Mouse (Mus musculus) heart, adult 10 weeks (tissue): ENCODE measurements around the gene Ltbp4. TPM values are rescaled to one million over a fixed set of nuclear protein-coding genes. Genes with fewer than 3 reads are reported as not detected.

Experiments
- polyA plus RNA-seq: library from polyadenylated mRNA; stranded (reverse); fragments of 350-450 nt; fragmentation: Illumina TruSeq; extraction: RNeasy Lipid Tissue Mini Kit (QIAGEN cat#74804); gene quantifications from one replicate; pipeline ENCODE4 v1.2.3, GENCODE M21; 2014; ENCODE audit warnings: low read depth, low replicate concordance

Gene Ltbp4
- 237 TPM for polyA plus RNA-seq

DNA sequence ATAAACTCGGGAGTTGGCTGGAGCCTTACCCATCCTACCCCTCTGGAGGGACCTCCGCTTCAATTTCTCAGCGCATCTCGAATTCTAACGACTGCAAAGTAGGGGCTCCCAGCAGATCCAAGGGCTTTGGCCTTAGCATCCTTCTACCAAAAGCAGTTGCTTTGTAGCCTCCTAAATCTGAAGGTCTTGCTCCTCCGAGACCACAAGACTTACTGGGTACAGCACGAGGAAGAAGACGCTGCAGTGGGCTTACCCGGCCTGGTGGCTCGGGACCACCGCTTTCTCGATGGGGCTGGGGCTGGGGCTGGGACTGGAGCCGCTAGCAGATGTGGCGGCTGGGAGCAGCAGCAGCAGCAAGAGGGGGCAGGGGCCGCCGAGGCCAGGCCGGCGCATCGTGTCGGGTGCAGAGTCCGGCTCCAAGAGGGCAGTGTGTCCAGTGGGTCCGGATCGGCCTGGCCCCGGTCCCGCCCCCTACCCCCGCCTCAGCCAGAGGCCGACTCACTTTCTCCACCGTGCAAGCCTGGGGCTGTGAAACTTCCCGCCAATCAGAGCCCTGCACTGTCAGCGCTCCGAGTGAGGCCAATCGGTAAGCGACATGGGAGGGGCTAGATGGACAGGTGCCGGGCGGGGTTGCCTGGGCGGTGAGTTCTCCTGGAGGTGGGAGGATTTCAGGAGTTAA, at the start of gene Ltbp4:
TSS of gene Ltbp4 (minus strand) at position 518 of the 679 bp plus-strand sequence.

DNA sequence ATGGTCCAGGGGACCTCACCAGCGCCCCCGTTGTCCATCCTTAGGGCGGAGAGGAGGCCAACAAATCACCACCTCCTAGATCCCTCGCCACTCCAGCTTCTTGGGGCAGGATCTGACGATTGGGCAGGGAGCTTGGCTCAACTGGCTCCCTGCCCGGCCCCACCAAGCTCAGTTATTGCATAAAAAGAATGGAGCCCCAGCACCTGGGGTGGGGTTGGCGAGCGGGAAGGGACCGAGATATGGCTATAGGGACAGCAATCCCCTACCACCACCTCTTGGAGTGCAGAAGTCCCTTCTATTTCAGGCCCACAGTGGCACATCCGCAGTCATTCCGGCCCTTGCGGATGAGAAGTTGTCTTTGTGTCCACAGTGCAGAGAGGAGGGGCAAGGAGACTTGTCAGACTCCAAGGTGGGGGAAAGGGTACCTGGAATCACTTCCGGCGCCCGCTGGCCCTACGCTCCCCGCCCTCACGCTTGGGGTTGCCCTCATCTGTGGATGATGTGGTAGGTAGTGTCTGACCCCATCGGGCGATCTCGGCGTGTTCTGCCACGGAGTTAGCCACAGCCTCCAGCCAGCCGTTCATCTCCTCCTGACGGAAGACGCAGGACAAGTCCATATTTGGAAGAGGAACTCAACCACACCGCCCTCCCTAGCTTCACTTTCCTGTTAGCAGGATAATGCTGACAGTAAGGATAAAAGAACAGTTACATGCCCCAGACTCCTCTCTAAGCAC, 19.5 kb upstream of the Ltbp4 start, which contains the start of gene Gm20479:
TSS of gene Gm20479 (minus strand) at position 559 of the 734 bp plus-strand sequence.

DNA sequence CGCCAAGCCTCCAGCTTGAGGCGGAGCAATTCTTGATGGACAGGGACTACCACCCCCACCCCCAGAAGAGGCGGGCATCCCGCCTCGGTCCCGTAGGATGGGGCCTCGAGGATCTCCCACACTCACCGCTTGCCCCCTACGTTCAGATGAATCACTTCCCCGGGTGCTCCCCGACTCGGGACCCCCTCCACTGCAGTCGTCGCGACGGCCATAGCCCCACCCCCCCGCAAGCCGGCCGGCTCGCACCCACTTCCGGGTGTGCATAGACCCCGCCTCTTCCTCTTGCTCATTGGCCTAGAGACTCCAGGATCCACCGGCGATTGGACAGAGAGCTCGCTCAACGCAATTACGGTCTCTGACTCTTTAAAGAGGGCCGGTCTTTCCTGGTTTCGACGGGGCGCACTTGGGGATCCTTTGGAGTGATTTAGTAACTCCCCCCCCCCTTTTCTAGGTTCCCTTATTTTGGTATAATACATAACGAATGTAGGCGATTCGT, 18.3 kb upstream of the Ltbp4 start, which contains the start of gene Shkbp1:
TSS of gene Shkbp1 (minus strand) at position 275 of the 496 bp plus-strand sequence.

DNA sequence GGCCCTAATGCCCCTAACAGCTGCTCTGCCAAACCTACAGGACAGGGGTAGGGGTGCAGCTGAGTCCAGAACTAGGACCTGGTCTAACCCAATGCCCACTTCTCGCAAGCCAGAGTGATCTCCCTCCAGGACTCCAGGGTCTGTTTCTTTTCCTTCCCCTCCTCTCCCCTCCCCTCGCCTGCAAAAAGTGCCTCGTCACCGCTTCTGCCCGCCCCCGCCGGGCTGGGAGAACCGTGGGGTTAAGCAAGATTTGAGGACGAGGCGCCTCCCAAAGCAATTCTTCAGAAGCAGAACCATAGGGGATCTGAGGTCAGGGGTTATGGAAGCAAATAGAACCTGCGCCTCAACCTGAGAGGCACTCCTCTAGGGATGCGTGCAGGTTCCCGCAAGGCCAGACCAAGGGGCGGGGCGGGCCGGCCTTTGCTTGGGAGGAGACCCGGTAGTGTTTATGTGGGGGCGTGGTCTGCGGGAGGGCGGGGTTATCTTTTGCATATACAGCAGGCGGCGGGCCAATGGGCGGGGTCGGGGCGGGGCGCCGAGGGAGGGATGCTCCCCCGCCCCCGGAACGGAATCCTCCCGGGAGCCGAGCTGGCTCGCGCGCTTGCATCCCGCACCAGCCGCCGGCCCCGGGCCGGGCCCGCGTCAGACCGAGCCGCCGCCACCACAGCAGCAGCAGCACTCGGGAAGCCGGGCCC, 79.1 kb downstream of the Ltbp4 start, which contains the start of gene Numbl:
TSS of gene Numbl (plus strand) at position 229 of the 695 bp plus-strand sequence.

Other genes starting within 250 kb of the Ltbp4 start
- 1.7 TPM for gene Cyp2f2, start 217.8 kb downstream of the Ltbp4 start, polyA plus RNA-seq
- not detected for gene Cyp2t4, start 184.0 kb downstream of the Ltbp4 start, polyA plus RNA-seq
- 44.6 TPM for gene Egln2, start 170.9 kb downstream of the Ltbp4 start, polyA plus RNA-seq
- gene Rab4b, start 158.8 kb downstream of the Ltbp4 start, polyA plus RNA-seq = 17.7 TPM
- gene Gm21983, start 156.6 kb downstream of the Ltbp4 start, polyA plus RNA-seq = not detected
- not detected for gene Mia, start 156.5 kb downstream of the Ltbp4 start, polyA plus RNA-seq
- gene BC024978, start 141.9 kb downstream of the Ltbp4 start, polyA plus RNA-seq = 9.3 TPM
- gene Snrpa, start 141.4 kb downstream of the Ltbp4 start, polyA plus RNA-seq = 36.3 TPM
- 4.3 TPM for gene Itpkc, start 109.0 kb downstream of the Ltbp4 start, polyA plus RNA-seq
- gene Coq8b, start 104.7 kb downstream of the Ltbp4 start, polyA plus RNA-seq = 8.5 TPM
- gene Numbl, start 79.3 kb downstream of the Ltbp4 start, polyA plus RNA-seq = 5.8 TPM
- gene Shkbp1, start 18.3 kb upstream of the Ltbp4 start, polyA plus RNA-seq = 9.0 TPM
- not detected for gene Gm20479, start 19.7 kb upstream of the Ltbp4 start, polyA plus RNA-seq
- gene Sptbn4, start 110.0 kb upstream of the Ltbp4 start, polyA plus RNA-seq = 0.29 TPM
- gene Blvrb, start 110.3 kb upstream of the Ltbp4 start, polyA plus RNA-seq = 21.6 TPM
- gene Sertad3, start 136.1 kb upstream of the Ltbp4 start, polyA plus RNA-seq = 5.5 TPM
- gene Sertad1, start 149.2 kb upstream of the Ltbp4 start, polyA plus RNA-seq = 13.5 TPM
- gene Prx, start 161.6 kb upstream of the Ltbp4 start, polyA plus RNA-seq = 0.76 TPM
- not detected for gene Hipk4, start 185.6 kb upstream of the Ltbp4 start, polyA plus RNA-seq
- 25.0 TPM for gene Pld3, start 215.5 kb upstream of the Ltbp4 start, polyA plus RNA-seq
- gene 2310022A10Rik, start 215.5 kb upstream of the Ltbp4 start, polyA plus RNA-seq = 54.0 TPM